Mouse (Mus musculus) erythroblast, embryonic 14.5 days (primary cell): ENCODE measurements around the gene Nmnat1.

Experiments used
- GATA1 ChIP-seq: IDR thresholded peaks from 2 replicates; pipeline ENCODE4 v1.6.1; 2012; ENCODE audit warnings: low read length, inconsistent platforms, mixed read lengths
- TAL1 ChIP-seq: IDR thresholded peaks from 3 replicates; pipeline ENCODE4 v1.6.1; 2012; ENCODE audit warnings: low read length, inconsistent platforms, mixed read lengths

DNA sequence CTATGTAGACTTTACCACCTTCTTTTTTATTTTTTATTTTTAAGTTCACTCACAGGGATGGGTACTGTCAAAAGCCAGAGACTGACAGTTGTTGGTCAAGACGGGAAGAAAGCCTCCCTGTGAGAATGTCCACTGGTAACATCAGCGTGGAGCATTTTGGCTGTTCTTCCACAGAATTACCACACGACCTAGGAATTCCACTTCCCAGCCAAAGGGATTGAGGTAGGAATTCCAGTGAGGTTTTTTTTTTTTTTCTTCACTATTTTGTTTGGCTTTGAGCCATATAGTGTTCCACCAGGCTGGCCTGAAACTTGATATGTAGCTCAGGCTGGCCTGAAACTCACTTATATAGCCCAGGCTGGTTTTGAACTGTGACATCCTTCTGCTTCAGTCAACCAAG is 42.6 kb downstream of the Nmnat1 start:
- no peak for TF ChIP-seq GATA1
- no peak for TF ChIP-seq TAL1
